Mouse (Mus musculus): ENCODE results near the gene Aurka. TPM values are rescaled to one million over a fixed set of nuclear protein-coding genes. Genes with fewer than 3 reads are reported as not detected.

Aurka gene
- total and polyA plus RNA-seq, 2 experiments from 2014 or later: 10.9 to 13.7 TPM

GRCm38 (mm10) chr2:172399901-172400300 lies 29.6 kb upstream of the Aurka start:
- 20% methylated on average over 9 of the region's 9 CpGs for WGBS
- H3K4me1 ChIP-seq (ENCODE audit: insufficient read depth, low read length): no peaks in the 10 kb centered on the region
- H3K4me3 ChIP-seq (ENCODE audit: low read length): no peak overlapping the region
- no peak overlapping the region for H3K27ac ChIP-seq
- H3K36me3 ChIP-seq (ENCODE audit: insufficient read depth, low read length): no peaks in the 10 kb centered on the region
- peak; percentile 29; the same call in 1 of the 2 replicates for ATAC-seq
- no peak for TF ChIP-seq CTCF (IDR thresholded peaks at IDR 0.05; ENCODE audit: low read depth)
- H3K27me3 ChIP-seq (ENCODE audit: insufficient read depth, low read length): no peaks in the 10 kb centered on the region
- DNase-seq (ENCODE audit: low spot score): peak; percentile 10
- no peak overlapping the region for H3K4me2 ChIP-seq (ENCODE audit: low read depth, low read length)
- no peak overlapping the region for H3K9ac ChIP-seq (replicated peaks; ENCODE audit: low read length)
- no peaks in the 10 kb centered on the region for H3K9me3 ChIP-seq (ENCODE audit: low read length)

DNA sequence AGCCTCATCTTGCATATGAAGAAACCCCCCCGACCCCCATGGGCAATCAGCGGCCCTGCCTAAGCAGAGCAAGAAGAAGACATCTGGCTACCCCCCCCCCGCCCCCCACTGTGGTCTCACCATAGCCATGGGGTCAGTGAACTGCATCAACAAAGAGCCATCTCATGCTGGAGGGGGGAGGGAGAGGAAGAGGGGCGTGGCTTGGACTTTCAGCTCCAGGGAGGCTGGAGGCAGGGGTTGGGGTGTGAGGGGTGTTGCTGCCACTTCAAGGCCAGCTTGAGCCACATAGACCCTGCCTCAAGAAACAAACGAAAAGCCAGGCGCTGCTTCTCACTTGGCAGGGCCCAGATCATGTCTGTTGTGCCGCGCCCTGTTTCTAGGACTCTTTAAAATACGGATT lies 25.6 kb upstream of the Aurka start:
- Histone ChIP-seq H3K9me3 (ENCODE audit: low read length) (no peaks in the 10 kb centered on the region), H3K4me1 (ENCODE audit: insufficient read depth, low read length) (no peaks in the 10 kb centered on the region), H3K4me2 (ENCODE audit: low read depth, low read length) (no peak overlapping the region), H3K36me3 (ENCODE audit: insufficient read depth, low read length) (no peaks in the 10 kb centered on the region), H3K4me3 (ENCODE audit: low read length) (no peak overlapping the region), H3K27me3 (ENCODE audit: insufficient read depth, low read length) (no peaks in the 10 kb centered on the region), H3K9ac (replicated peaks; ENCODE audit: low read length) (no peak overlapping the region), H3K27ac (no peak overlapping the region)
- ATAC-seq: no peak
- WGBS: 49% methylated on average over 9 of the region's 9 CpGs
- no peak for DNase-seq (ENCODE audit: low spot score)
- TF ChIP-seq CTCF (IDR thresholded peaks at IDR 0.05; ENCODE audit: low read depth): no peak

DNA sequence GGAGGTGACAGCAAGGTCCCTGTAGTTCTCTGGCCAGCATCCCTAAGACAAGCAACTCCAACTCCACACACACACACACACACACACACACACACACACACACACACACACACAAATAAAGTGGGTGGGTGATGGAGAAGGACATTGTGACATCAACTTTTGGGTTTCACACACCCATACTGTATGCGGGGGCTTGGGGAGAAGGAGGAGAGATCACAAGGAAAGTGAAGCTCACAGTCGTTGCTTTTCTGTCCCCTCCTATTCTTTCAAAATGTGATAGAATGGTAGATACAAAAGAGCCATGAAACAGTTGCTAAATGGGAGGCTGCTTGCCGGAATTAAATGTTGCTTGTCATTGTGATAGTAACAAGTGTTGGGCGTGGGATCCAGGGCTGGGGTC lies 24.3 kb upstream of the Aurka start:
- Histone ChIP-seq H3K27me3 (ENCODE audit: insufficient read depth, low read length) (no peaks in the 10 kb centered on the region), H3K9ac (replicated peaks; ENCODE audit: low read length) (no peak overlapping the region), H3K4me2 (ENCODE audit: low read depth, low read length) (no peak overlapping the region), H3K36me3 (ENCODE audit: insufficient read depth, low read length) (no peaks in the 10 kb centered on the region), H3K27ac (no peak overlapping the region), H3K4me1 (ENCODE audit: insufficient read depth, low read length) (no peaks in the 10 kb centered on the region), H3K4me3 (ENCODE audit: low read length) (no peak overlapping the region), H3K9me3 (ENCODE audit: low read length) (no peaks in the 10 kb centered on the region)
- WGBS: 68% methylated on average over 4 of the region's 4 CpGs
- no peak for DNase-seq (ENCODE audit: low spot score)
- TF ChIP-seq CTCF (IDR thresholded peaks at IDR 0.05; ENCODE audit: low read depth): no peak
- ATAC-seq: no peak

DNA sequence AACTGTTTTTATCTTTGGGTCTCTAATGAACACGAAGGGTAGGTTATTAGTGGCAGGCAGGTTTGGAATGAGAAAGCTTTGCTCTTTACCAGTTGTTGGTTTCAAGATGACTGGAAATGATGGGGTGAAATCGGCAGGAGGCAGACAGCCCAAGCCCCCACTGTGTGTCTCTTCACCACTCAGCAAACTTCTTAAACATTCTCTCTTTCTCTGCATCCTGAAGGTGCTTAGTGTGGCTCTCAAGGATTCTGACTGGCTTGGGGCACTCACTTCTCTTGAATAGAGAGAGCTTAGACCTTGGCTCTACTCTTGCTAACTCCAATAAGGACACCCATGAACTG lies 23.7 kb upstream of the Aurka start:
- H3K9me3 ChIP-seq (ENCODE audit: low read length): no peaks in the 10 kb centered on the region
- no peaks in the 10 kb centered on the region for H3K4me1 ChIP-seq (ENCODE audit: insufficient read depth, low read length)
- no peak overlapping the region for H3K27ac ChIP-seq
- no peak for TF ChIP-seq CTCF (IDR thresholded peaks at IDR 0.05; ENCODE audit: low read depth)
- ATAC-seq: no peak
- no peak overlapping the region for H3K4me2 ChIP-seq (ENCODE audit: low read depth, low read length)
- H3K9ac ChIP-seq (replicated peaks; ENCODE audit: low read length): no peak overlapping the region
- DNase-seq (ENCODE audit: low spot score): no peak
- 65% methylated on average over 2 of the region's 2 CpGs for WGBS
- no peaks in the 10 kb centered on the region for H3K36me3 ChIP-seq (ENCODE audit: insufficient read depth, low read length)
- no peaks in the 10 kb centered on the region for H3K27me3 ChIP-seq (ENCODE audit: insufficient read depth, low read length)
- H3K4me3 ChIP-seq (ENCODE audit: low read length): no peak overlapping the region

- WGBS: 37% methylated on average over 13 of the region's 13 CpGs
- ATAC-seq: no peak
- no peaks in the 10 kb centered on the region for H3K27me3 ChIP-seq (ENCODE audit: insufficient read depth, low read length)
- no peaks in the 10 kb centered on the region for H3K4me1 ChIP-seq (ENCODE audit: insufficient read depth, low read length)
- no peak within 1 kb of the TSS for H3K4me2 ChIP-seq (ENCODE audit: low read depth, low read length)
- no peak for DNase-seq (ENCODE audit: low spot score)
- H3K9ac ChIP-seq (replicated peaks; ENCODE audit: low read length): no peak within 1 kb of the TSS
- no peaks in the 10 kb centered on the region for H3K36me3 ChIP-seq (ENCODE audit: insufficient read depth, low read length)
- no peak within 1 kb of the TSS for H3K27ac ChIP-seq
- no peak for TF ChIP-seq CTCF (IDR thresholded peaks at IDR 0.05; ENCODE audit: low read depth)
- no peak within 1 kb of the TSS for H3K4me3 ChIP-seq (ENCODE audit: low read length)
- no peaks in the 10 kb centered on the region for H3K9me3 ChIP-seq (ENCODE audit: low read length)
These were observed 23.2 kb upstream of the Aurka start, which contains the start of gene Cass4 for GRCm38 (mm10) chr2:172393391-172394051. Gene Cass4, plus strand, starts transcription at chr2:172393794.

DNA sequence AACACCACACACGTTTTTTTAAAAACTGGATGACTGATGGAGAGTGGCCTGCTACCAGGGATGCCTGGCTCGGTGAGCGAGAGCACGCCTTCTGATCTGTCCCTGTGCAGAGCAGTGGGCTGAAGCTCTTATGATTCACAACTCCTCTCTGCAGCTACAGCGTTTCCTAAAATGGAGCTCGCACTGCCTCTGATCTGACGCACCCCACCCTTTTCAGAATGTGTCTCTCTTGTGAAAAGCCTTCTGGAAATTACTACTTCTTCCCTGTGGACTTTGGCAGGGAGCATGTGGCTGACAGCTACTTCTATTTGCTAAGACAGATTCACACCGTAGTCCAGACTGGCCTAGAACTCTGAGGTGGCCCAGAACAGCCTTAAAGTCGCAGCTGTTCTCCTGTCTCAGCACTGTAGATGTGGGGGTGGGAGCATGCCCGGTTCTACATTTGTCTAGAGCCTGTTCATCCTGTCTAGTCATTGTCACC lies 21.7 kb upstream of the Aurka start:
- Histone ChIP-seq H3K9me3 (ENCODE audit: low read length) (no peaks in the 10 kb centered on the region), H3K4me1 (ENCODE audit: insufficient read depth, low read length) (no peaks in the 10 kb centered on the region), H3K9ac (replicated peaks; ENCODE audit: low read length) (no peak overlapping the region), H3K27ac (no peak overlapping the region), H3K4me3 (ENCODE audit: low read length) (no peak overlapping the region), H3K27me3 (ENCODE audit: insufficient read depth, low read length) (no peaks in the 10 kb centered on the region), H3K36me3 (ENCODE audit: insufficient read depth, low read length) (no peaks in the 10 kb centered on the region), H3K4me2 (ENCODE audit: low read depth, low read length) (no peak overlapping the region)
- DNase-seq (ENCODE audit: low spot score) (no peak), ATAC-seq (no peak)
- 70% methylated on average over 10 of the region's 10 CpGs for WGBS
- no peak for TF ChIP-seq CTCF (IDR thresholded peaks at IDR 0.05; ENCODE audit: low read depth)

GRCm38 (mm10) chr2:172390341-172390740 lies 20.0 kb upstream of the Aurka start:
- Histone ChIP-seq H3K27me3 (ENCODE audit: insufficient read depth, low read length) (no peaks in the 10 kb centered on the region), H3K9me3 (ENCODE audit: low read length) (no peaks in the 10 kb centered on the region), H3K4me1 (ENCODE audit: insufficient read depth, low read length) (no peaks in the 10 kb centered on the region), H3K36me3 (ENCODE audit: insufficient read depth, low read length) (no peaks in the 10 kb centered on the region), H3K4me2 (ENCODE audit: low read depth, low read length) (no peak overlapping the region), H3K4me3 (ENCODE audit: low read length) (no peak overlapping the region), H3K9ac (replicated peaks; ENCODE audit: low read length) (no peak overlapping the region), H3K27ac (no peak overlapping the region)
- DNase-seq (ENCODE audit: low spot score): no peak
- no peak for TF ChIP-seq CTCF (IDR thresholded peaks at IDR 0.05; ENCODE audit: low read depth)
- no peak for ATAC-seq
- 50% methylated on average over 6 of the region's 6 CpGs for whole genome bisulfite sequencing

Data from hindbrain, postnatal 0 days (tissue).